Comparison of ENCODE assay signal across 31 mouse cellular contexts in genomic region chr11:22867691-22868090, GRCm38 (mm10).
"Had no signal": no experiment of that assay in that cellular context is flagged by ENCODE, and none has a peak within 500 bp of the region (broad histone marks: within the 10 kb centered on the region; RNA-seq: fewer than 3 reads in every experiment).

No protein-coding gene starts in this region.

- H3K4me3 ChIP-seq: limb, embryonic 10.5 days; limb, embryonic 12.5 days; limb, embryonic 13.5 days; limb, embryonic 15.5 days; liver, embryonic 12.5 days; liver, embryonic 13.5 days; liver, embryonic 15.5 days; lung, embryonic 15.5 days; megakaryocyte, embryonic 14.5 days; midbrain, embryonic 10.5 days; midbrain, embryonic 12.5 days; midbrain, embryonic 13.5 days; midbrain, embryonic 15.5 days; myocyte; neural tube, embryonic 12.5 days had no signal

- H3K36me3 ChIP-seq: limb, embryonic 10.5 days; limb, embryonic 12.5 days; limb, embryonic 13.5 days; limb, embryonic 15.5 days; liver, embryonic 12.5 days; liver, embryonic 13.5 days; liver, embryonic 15.5 days; lung, embryonic 15.5 days; midbrain, embryonic 10.5 days; midbrain, embryonic 12.5 days; midbrain, embryonic 13.5 days; midbrain, embryonic 15.5 days; neural tube, embryonic 12.5 days had no signal

- H3K4me2 ChIP-seq: limb, embryonic 12.5 days; limb, embryonic 13.5 days; limb, embryonic 15.5 days; liver, embryonic 11.5 days; liver, embryonic 12.5 days; liver, embryonic 13.5 days; liver, embryonic 15.5 days; lung, embryonic 14.5 days; lung, embryonic 15.5 days; midbrain, embryonic 11.5 days; midbrain, embryonic 12.5 days; midbrain, embryonic 13.5 days; midbrain, embryonic 15.5 days; neural tube, embryonic 12.5 days had no signal

- H3K9ac ChIP-seq: limb, embryonic 12.5 days; limb, embryonic 13.5 days; limb, embryonic 15.5 days; liver, embryonic 12.5 days; liver, embryonic 13.5 days; liver, embryonic 14.5 days; liver, embryonic 15.5 days; liver, postnatal 0 days; lung, embryonic 14.5 days; lung, embryonic 15.5 days; midbrain, embryonic 12.5 days; midbrain, embryonic 13.5 days; midbrain, embryonic 15.5 days; neural tube, embryonic 12.5 days had no signal

- H3K4me1 ChIP-seq: midbrain, embryonic 10.5 days had no signal

- DNase-seq: left cerebral cortex, postnatal 4 days; liver; liver, embryonic 13.5 days; liver, postnatal 0 days; lung, adult 18-20 months; lung, adult 2 months; lung, embryonic 14.5 days; lung, postnatal 10 days; lung, postnatal 14 days; lung, postnatal 36 days; lung, postnatal 4 days; midbrain, embryonic 14.5 days had no signal

- H3K27ac ChIP-seq: limb, embryonic 10.5 days; limb, embryonic 12.5 days; limb, embryonic 13.5 days; limb, embryonic 15.5 days; liver, embryonic 12.5 days; liver, embryonic 13.5 days; liver, embryonic 14.5 days; liver, embryonic 15.5 days; lung, embryonic 15.5 days; macrophage; midbrain, embryonic 10.5 days; midbrain, embryonic 12.5 days; midbrain, embryonic 13.5 days; midbrain, embryonic 15.5 days; neural tube, embryonic 12.5 days had no signal

- ATAC-seq: liver, embryonic 12.5 days; liver, postnatal 0 days; lung, postnatal 0 days; midbrain, embryonic 13.5 days; midbrain, embryonic 15.5 days had no signal

- H3K27me3 ChIP-seq: limb, embryonic 15.5 days; liver, embryonic 13.5 days; lung, embryonic 15.5 days had no signal

- H3K9me3 ChIP-seq: limb, embryonic 10.5 days; limb, embryonic 12.5 days; limb, embryonic 13.5 days; limb, embryonic 15.5 days; liver, embryonic 12.5 days; liver, embryonic 13.5 days; liver, embryonic 15.5 days; lung, embryonic 15.5 days; megakaryocyte, embryonic 14.5 days; midbrain, embryonic 10.5 days; midbrain, embryonic 12.5 days; midbrain, embryonic 13.5 days; midbrain, embryonic 15.5 days; neural tube, embryonic 12.5 days had no signal
